9 mouse cellular contexts compared by ENCODE assay signal in the genomic region with DNA sequence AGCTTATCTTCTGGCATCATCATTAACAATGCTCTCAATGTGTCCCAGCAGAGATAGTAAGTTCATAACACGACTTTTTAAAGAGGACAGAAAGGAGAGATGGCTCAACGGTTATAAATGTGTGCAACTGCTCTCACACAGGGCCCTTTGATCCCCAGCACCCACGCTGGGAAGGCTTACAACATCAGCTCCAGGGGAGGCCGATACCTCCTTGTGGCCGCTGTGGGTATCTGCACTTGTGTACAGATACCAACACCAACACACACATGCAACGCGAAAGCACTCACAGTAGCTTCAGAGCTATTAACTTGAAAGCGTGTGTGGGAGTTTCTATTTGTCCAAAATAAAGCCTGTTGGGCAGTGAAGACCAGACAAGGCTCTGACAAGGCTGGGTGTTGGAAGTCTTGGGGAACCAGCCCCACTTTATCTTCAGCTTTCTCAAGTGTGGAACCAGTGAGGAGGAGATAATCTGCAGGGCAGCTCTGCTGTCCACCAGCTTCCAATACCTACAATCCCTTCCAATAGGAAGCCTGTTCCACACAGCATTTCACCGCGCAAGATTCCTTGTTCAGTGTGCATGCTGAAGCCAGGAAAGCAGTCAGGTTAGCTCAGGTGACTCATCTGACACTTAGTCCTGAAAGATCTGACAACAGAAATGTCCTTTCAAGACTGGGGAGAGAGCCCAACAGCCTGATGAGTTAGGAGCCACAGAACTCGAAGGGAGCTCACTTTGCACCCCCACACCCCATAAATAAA. TPM values are rescaled to one million over a fixed set of nuclear protein-coding genes. Genes with fewer than 3 reads are reported as not detected.
DNase-seq lines count a peak whose midpoint lies in the region; ATAC-seq and TF ChIP-seq lines count a peak whose summit lies in the region.
"Had no signal": no experiment of that assay in that cellular context is flagged by ENCODE, and none has a peak within 500 bp of the region (broad histone marks: within the 10 kb centered on the region; RNA-seq: fewer than 3 reads in every experiment).

No protein-coding gene starts in this region.

- 0 out of 2 replicates have a peak, but pooled peaks cover 9% of the 10 kb centered on the region for H3K36me3 ChIP-seq in forebrain, postnatal 0 days (ENCODE audit: insufficient read depth)
- H3K36me3 ChIP-seq in limb, embryonic 13.5 days: peaks cover 11% of the 10 kb centered on the region
- H3K36me3 ChIP-seq in neural tube, embryonic 12.5 days: 0 out of 2 replicates have a peak, but pooled peaks cover 4% of the 10 kb centered on the region

- H3K4me3 ChIP-seq in cerebellum, adult 2 months (replicated peaks; ENCODE audit: insufficient read depth, low read depth, low read length): peak overlapping the region; percentile 72
- peak overlapping the region; percentile 90 for H3K4me3 ChIP-seq in forebrain, postnatal 0 days (ENCODE audit: low read depth, low read length)
- peak overlapping the region; percentile 92 for H3K4me3 ChIP-seq in limb, embryonic 13.5 days
- peak overlapping the region; percentile 82; the same call in 1 of the 2 replicates for H3K4me3 ChIP-seq in neural tube, embryonic 12.5 days

- H3K27ac ChIP-seq in cerebellum, adult 2 months (ENCODE audit: insufficient read depth, low read length): 0 out of 2 replicates have a peak overlapping the region, but pooled peaks have one; percentile 20
- no peak overlapping the region for H3K27ac ChIP-seq in forebrain, postnatal 0 days (ENCODE audit: low read depth, low read length)
- H3K27ac ChIP-seq in limb, embryonic 13.5 days: no peak overlapping the region
- no peak overlapping the region for H3K27ac ChIP-seq in neural tube, embryonic 12.5 days
- H3K27ac ChIP-seq: macrophage had no signal

- peak; percentile 47 to 52 for DNase-seq in cerebellum, adult 2 months
- no peak for DNase-seq in cerebellum, adult 11-12 months
- DNase-seq in MEL-GATA-1-ER (ENCODE audit: extremely low read depth, low read depth): peak; percentile 67
- no peak for DNase-seq in forebrain, postnatal 0 days
- no peak for DNase-seq in left cerebral cortex, adult 18-20 months (ENCODE audit: low spot score in 2 of 2)

- H3K4me1 ChIP-seq in cerebellum, adult 2 months (ENCODE audit: control insufficient read depth, insufficient read depth, low read length): peaks cover 6% of the 10 kb centered on the region
- peaks cover 13% of the 10 kb centered on the region for H3K4me1 ChIP-seq in forebrain, postnatal 0 days (ENCODE audit: insufficient read depth)
- H3K4me1 ChIP-seq in limb, embryonic 13.5 days: peaks cover 20% of the 10 kb centered on the region
- peaks cover 17% of the 10 kb centered on the region for H3K4me1 ChIP-seq in neural tube, embryonic 12.5 days

- no peaks in the 10 kb centered on the region for H3K9me3 ChIP-seq in forebrain, postnatal 0 days (ENCODE audit: low read length)
- no peaks in the 10 kb centered on the region for H3K9me3 ChIP-seq in limb, embryonic 13.5 days
- no peaks in the 10 kb centered on the region for H3K9me3 ChIP-seq in neural tube, embryonic 12.5 days

- no peak for TF ChIP-seq POLR2A in cerebellum, adult 2 months (IDR thresholded peaks at IDR 0.05; ENCODE audit: borderline replicate concordance, insufficient read depth, low read length)

- ATAC-seq in forebrain, postnatal 0 days: no peak
- no peak for ATAC-seq in limb, embryonic 13.5 days (ENCODE audit: low FRiP score, low read depth)
- no peak for ATAC-seq in neural tube, embryonic 12.5 days (ENCODE audit: low FRiP score, low read depth)
- ATAC-seq in activated CD4-positive, CD25-positive, alpha-beta regulatory T cell, adult 4 months: no peak

- TF ChIP-seq CTCF in cerebellum, adult 2 months (IDR thresholded peaks at IDR 0.05; ENCODE audit: borderline replicate concordance, insufficient read depth, low read depth, low read length): peak; percentile 47
- peak; percentile 51 for TF ChIP-seq CTCF in forebrain, postnatal 0 days (IDR thresholded peaks at IDR 0.05; ENCODE audit: low read depth)

- peak overlapping the region; percentile 72 for H3K4me2 ChIP-seq in forebrain, postnatal 0 days (ENCODE audit: low read depth)
- peak overlapping the region; percentile 93 for H3K4me2 ChIP-seq in limb, embryonic 13.5 days (replicated peaks)
- H3K4me2 ChIP-seq in neural tube, embryonic 12.5 days (replicated peaks): peak overlapping the region; percentile 74

- WGBS in cerebellum, adult 2 months: 40% methylated on average over 11 of the region's 11 CpGs
- WGBS in forebrain, postnatal 0 days: 72% methylated on average over 11 of the region's 11 CpGs
- WGBS in limb, embryonic 13.5 days: 68% methylated on average over 11 of the region's 11 CpGs
- WGBS in neural tube, embryonic 12.5 days: 73% methylated on average over 11 of the region's 11 CpGs

- H3K27me3 ChIP-seq in cerebellum, adult 2 months (ENCODE audit: control insufficient read depth, insufficient read depth, low read length): no peaks in the 10 kb centered on the region
- H3K27me3 ChIP-seq in forebrain, postnatal 0 days (ENCODE audit: insufficient read depth, low read length): no peaks in the 10 kb centered on the region
- no peaks in the 10 kb centered on the region for H3K27me3 ChIP-seq in limb, embryonic 13.5 days
- no peaks in the 10 kb centered on the region for H3K27me3 ChIP-seq in neural tube, embryonic 12.5 days (replicated peaks)

- peak overlapping the region; percentile 98; the same call in 1 of the 2 replicates for H3K9ac ChIP-seq in forebrain, postnatal 0 days
- H3K9ac ChIP-seq in limb, embryonic 13.5 days: peak overlapping the region; percentile 26; the same call in 1 of the 2 replicates
- no peak overlapping the region for H3K9ac ChIP-seq in neural tube, embryonic 12.5 days

RNA-seq across cellular contexts. Expression of a gene that starts 8.0 kb away (rescaled TPM):
- polyA plus RNA-seq in cerebellum, adult 2 months (2012; rRNA removed): 34.0 and 39.5 TPM in 2 replicates
- 30.5 and 37.8 TPM in 2 replicates for total RNA-seq in forebrain, postnatal 0 days (2014; rRNA removed)
- polyA plus RNA-seq in forebrain, postnatal 0 days (2015; fragmentation: Nextera tagmentation; extraction: Ambion mirVana): 10.5 and 14.6 TPM in 2 replicates
- 4.3 and 4.5 TPM in 2 replicates for polyA plus RNA-seq in limb, embryonic 13.5 days (2015; fragmentation: Nextera tagmentation; extraction: Ambion mirVana)
- polyA plus RNA-seq in neural tube, embryonic 12.5 days (2016; fragmentation: Nextera tagmentation; extraction: Ambion mirVana): 11.1 and 12.7 TPM in 2 replicates
- total RNA-seq in left cerebral cortex, adult 18-20 months (2021): 10 to 100 TPM; 54.2 to 55.2 TPM
- polyA plus RNA-seq in activated CD4-positive, CD25-positive, alpha-beta regulatory T cell, adult 4 months (2017; shearing (Covaris generic)): 1 to 10 TPM; 3.7 to 4.9 TPM

RNA-seq across cellular contexts. Expression of a gene that starts 14.9 kb away (rescaled TPM):
- polyA plus RNA-seq in cerebellum, adult 2 months (2012; rRNA removed): 0.40 and 0.65 TPM in 2 replicates
- total RNA-seq in forebrain, postnatal 0 days (2014; rRNA removed): not detected in 2 replicates
- polyA plus RNA-seq in forebrain, postnatal 0 days (2015; fragmentation: Nextera tagmentation; extraction: Ambion mirVana): 0.30 and 0.39 TPM in 2 replicates
- 1.1 and 1.6 TPM in 2 replicates for polyA plus RNA-seq in limb, embryonic 13.5 days (2015; fragmentation: Nextera tagmentation; extraction: Ambion mirVana)
- polyA plus RNA-seq in neural tube, embryonic 12.5 days (2016; fragmentation: Nextera tagmentation; extraction: Ambion mirVana): not detected in 2 replicates
- total RNA-seq in left cerebral cortex, adult 18-20 months (2021): not detected
- polyA plus RNA-seq in activated CD4-positive, CD25-positive, alpha-beta regulatory T cell, adult 4 months (2017; shearing (Covaris generic)): not detected
- polyA plus RNA-seq: macrophage had no signal

RNA-seq across cellular contexts. Expression of a gene that starts 59.5 kb away (rescaled TPM):
- 2.4 and 2.5 TPM in 2 replicates for polyA plus RNA-seq in cerebellum, adult 2 months (2012; rRNA removed)
- total RNA-seq in forebrain, postnatal 0 days (2014; rRNA removed): 2.4 and 4.6 TPM in 2 replicates
- polyA plus RNA-seq in forebrain, postnatal 0 days (2015; fragmentation: Nextera tagmentation; extraction: Ambion mirVana): 2.7 and 4.9 TPM in 2 replicates
- polyA plus RNA-seq in limb, embryonic 13.5 days (2015; fragmentation: Nextera tagmentation; extraction: Ambion mirVana): 5.4 and 6.7 TPM in 2 replicates
- 4.3 and 4.6 TPM in 2 replicates for polyA plus RNA-seq in neural tube, embryonic 12.5 days (2016; fragmentation: Nextera tagmentation; extraction: Ambion mirVana)
- 1 to 10 TPM; 3.1 to 4.5 TPM for total RNA-seq in left cerebral cortex, adult 18-20 months (2021)
- 10 to 100 TPM; 10.3 to 15.4 TPM for polyA plus RNA-seq in activated CD4-positive, CD25-positive, alpha-beta regulatory T cell, adult 4 months (2017; shearing (Covaris generic))

Comparison
In these comparisons a context has a peak if more than half of its experiments do, and no peak if none do; other contexts are left out.
1. DNase-seq: peak in cerebellum, adult 2 months (2 of 2) and MEL-GATA-1-ER (single experiment); none in cerebellum, adult 11-12 months (single experiment), forebrain, postnatal 0 days (single experiment) and left cerebral cortex, adult 18-20 months (0 of 2).
2. Peak in every context shown above with its lines, with median percentiles within 50 percentile points of each other: H3K4me3 ChIP-seq and H3K4me2 ChIP-seq.